Mouse (Mus musculus): ENCODE data around the gene Mapk1.

- TF ChIP-seq POLR2A (IDR thresholded peaks at IDR 0.05; ENCODE audit: extremely low read depth, insufficient read depth, low read length) (no peak), CTCF (IDR thresholded peaks at IDR 0.05; ENCODE audit: low read depth, low read length) (no peak)
Measured at GRCm38 (mm10) chr16:16941078-16941477, 42.1 kb upstream of the Mapk1 start.

Data from liver, adult 2 months (tissue).